ENCODE assay signal across 8 mouse cellular contexts in genomic region chr2:73495617-73496328, GRCm38 (mm10). TPM values are rescaled to one million over a fixed set of nuclear protein-coding genes. Genes with fewer than 3 reads are reported as not detected.
A peak's percentile ranks its signal among the peaks of the same experiment; 100 is the strongest.
DNase-seq lines count a peak whose midpoint lies in the region; ATAC-seq lines count a peak whose summit lies in the region.

No protein-coding gene starts in this region.

- no peaks in the 10 kb centered on the region for H3K27me3 ChIP-seq in kidney, embryonic 14.5 days (ENCODE audit: control insufficient read depth, insufficient read depth, low read length)
- no peaks in the 10 kb centered on the region for H3K27me3 ChIP-seq in heart, embryonic 12.5 days (replicated peaks)
- no peaks in the 10 kb centered on the region for H3K27me3 ChIP-seq in limb, embryonic 13.5 days

- no peaks in the 10 kb centered on the region for H3K9me3 ChIP-seq in kidney, embryonic 14.5 days (ENCODE audit: control insufficient read depth, low read length)
- no peaks in the 10 kb centered on the region for H3K9me3 ChIP-seq in heart, embryonic 12.5 days (replicated peaks)
- H3K9me3 ChIP-seq in limb, embryonic 13.5 days = no peaks in the 10 kb centered on the region

- 18% methylated on average over 16 of the region's 16 CpGs for WGBS in kidney, embryonic 14.5 days
- 40% methylated on average over 16 of the region's 16 CpGs for WGBS in heart, embryonic 12.5 days
- WGBS in limb, embryonic 13.5 days = 17% methylated on average over 16 of the region's 16 CpGs

- no peak for DNase-seq in kidney, adult 8-10 months
- no peak for DNase-seq in adrenal gland, postnatal 10 days
- no peak for DNase-seq in right cerebral cortex, adult 2 months (ENCODE audit: low spot score in 2 of 2)
- no peak for DNase-seq in urinary bladder, postnatal 14 days (ENCODE audit: low spot score)

- peak overlapping the region; percentile 63 for H3K27ac ChIP-seq in kidney, embryonic 14.5 days (ENCODE audit: low read depth, low read length)
- peak overlapping the region; percentile 72 for H3K27ac ChIP-seq in heart, embryonic 12.5 days (ENCODE audit: poor library complexity, severe bottlenecking)
- H3K27ac ChIP-seq in limb, embryonic 13.5 days = peak overlapping the region; percentile 71

- peaks cover 13% of the 10 kb centered on the region; the same call in 1 of the 2 replicates for H3K4me1 ChIP-seq in kidney, embryonic 14.5 days (ENCODE audit: control insufficient read depth, insufficient read depth, low read length)
- peaks cover 44% of the 10 kb centered on the region for H3K4me1 ChIP-seq in heart, embryonic 12.5 days (replicated peaks)
- peaks cover 60% of the 10 kb centered on the region for H3K4me1 ChIP-seq in limb, embryonic 13.5 days

- H3K4me2 ChIP-seq in kidney, embryonic 14.5 days (replicated peaks; ENCODE audit: low read depth, low read length) = 0 out of 2 replicates have a peak overlapping the region, but pooled peaks have one; percentile 2
- H3K4me2 ChIP-seq in heart, embryonic 12.5 days = peak overlapping the region; percentile 23
- peak overlapping the region; percentile 42 for H3K4me2 ChIP-seq in limb, embryonic 13.5 days (replicated peaks)

- peak overlapping the region; percentile 9; the same call in 1 of the 2 replicates for H3K9ac ChIP-seq in kidney, embryonic 14.5 days (ENCODE audit: low read depth, low read length)
- H3K9ac ChIP-seq in heart, embryonic 12.5 days = 0 out of 2 replicates have a peak overlapping the region, but pooled peaks have one; percentile 33
- H3K9ac ChIP-seq in limb, embryonic 13.5 days = no peak overlapping the region

- no peaks in the 10 kb centered on the region; the same call in 1 of the 2 replicates for H3K36me3 ChIP-seq in kidney, embryonic 14.5 days (ENCODE audit: control insufficient read depth, insufficient read depth, low read length)
- H3K36me3 ChIP-seq in heart, embryonic 12.5 days = no peaks in the 10 kb centered on the region
- peaks cover 12% of the 10 kb centered on the region for H3K36me3 ChIP-seq in limb, embryonic 13.5 days

- H3K4me3 ChIP-seq in kidney, embryonic 14.5 days (ENCODE audit: low read length) = no peak overlapping the region
- H3K4me3 ChIP-seq in heart, embryonic 12.5 days = no peak overlapping the region
- H3K4me3 ChIP-seq in limb, embryonic 13.5 days = no peak overlapping the region

- peak; percentile 71 for ATAC-seq in kidney, embryonic 14.5 days (ENCODE audit: low FRiP score, low TSS enrichment)
- ATAC-seq in heart, embryonic 12.5 days (ENCODE audit: insufficient number of reproducible peaks, low FRiP score) = no peak
- ATAC-seq in limb, embryonic 13.5 days (ENCODE audit: low FRiP score, low read depth) = peak; percentile 76
- peak; percentile 88 for ATAC-seq in neutrophil, adult 5-6 weeks (ENCODE audit: extremely low read depth, insufficient number of reproducible peaks, low FRiP score, poor library complexity, severe bottlenecking)

RNA-seq across cellular contexts. Expression of gene Wipf1, which starts 33.8 kb away (rescaled TPM):
- 8.3 and 12.9 TPM in 2 replicates for polyA plus RNA-seq in kidney, embryonic 14.5 days (2014; fragmentation: Nextera tagmentation; extraction: Ambion mirVana)
- 7.3 and 8.2 TPM in 2 replicates for polyA plus RNA-seq in heart, embryonic 12.5 days (2016; fragmentation: Nextera tagmentation; extraction: Ambion mirVana)
- 14.6 and 16.2 TPM in 2 replicates for polyA plus RNA-seq in limb, embryonic 13.5 days (2015; fragmentation: Nextera tagmentation; extraction: Ambion mirVana)
- total RNA-seq in neutrophil, adult 5-6 weeks (2017) = 104 and 109 TPM in 2 replicates
- total RNA-seq in adrenal gland, postnatal 10 days (2021) = 10 to 100 TPM; 21.1 to 21.3 TPM
